Mouse (Mus musculus) v-Abl transformed pro-B cells (cell line): ENCODE measurements around the gene Myo1d.

Experiments used
- in situ Hi-C, 2 experiments: fragments of 400-800 bp; cut with MboI; formaldehyde crosslinking; loops; one replicate each; pipeline ENCODE4 v1.15.1; 2025; ENCODE audit not compliant: unreplicated experiment in 2 of 2

The Myo1d gene

GRCm38 (mm10) chr11:80515895-80516294 is 263.9 kb downstream of the Myo1d start:
- in situ Hi-C loops: no loop called here

DNA sequence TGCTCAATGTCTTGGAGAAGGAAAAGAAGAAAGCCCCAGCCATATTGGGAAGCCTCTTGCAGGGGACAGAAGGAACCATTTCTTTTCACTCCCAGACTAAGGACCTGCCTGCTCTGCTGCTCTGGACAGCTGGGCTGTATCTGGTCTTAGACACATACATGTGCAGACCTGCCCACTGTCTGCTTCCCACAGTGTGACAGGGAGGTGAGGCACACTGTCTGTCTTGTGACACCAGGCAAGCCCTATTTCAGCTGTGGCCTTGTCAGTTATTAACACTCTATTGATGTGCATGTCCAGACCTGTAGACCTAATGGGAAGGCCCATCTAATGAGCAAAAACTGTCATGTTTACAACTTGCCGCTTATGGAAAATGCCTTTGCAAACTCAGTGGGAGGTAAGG is 264.5 kb downstream of the Myo1d start:
- in situ Hi-C loops: no loop called here

- in situ Hi-C loops: no loop called here
These were observed 266.0 kb downstream of the Myo1d start for GRCm38 (mm10) chr11:80513796-80514195.

GRCm38 (mm10) chr11:80512313-80513056 is 267.3 kb downstream of the Myo1d start:
- in situ Hi-C loops: no loop called here

DNA sequence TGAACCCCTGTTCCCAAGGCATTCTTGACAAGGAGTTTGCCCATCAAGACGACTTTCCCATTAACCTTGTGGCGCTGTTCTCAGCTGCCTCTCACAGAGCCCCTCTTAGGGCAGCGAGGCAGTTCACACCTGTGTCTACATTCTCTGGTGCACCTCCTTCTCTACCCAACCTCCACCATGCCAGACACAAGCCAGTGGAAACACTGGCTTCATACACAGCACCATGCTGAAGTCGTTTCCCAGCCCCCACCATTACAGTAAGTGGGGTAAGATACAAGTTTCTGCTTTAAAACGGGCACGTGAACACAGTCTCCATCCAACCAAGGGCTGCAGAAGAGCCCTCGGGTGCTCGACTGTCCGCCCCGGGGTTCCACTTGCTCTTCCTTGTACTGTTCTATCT is 269.7 kb downstream of the Myo1d start:
- in situ Hi-C loops: no loop called here

DNA sequence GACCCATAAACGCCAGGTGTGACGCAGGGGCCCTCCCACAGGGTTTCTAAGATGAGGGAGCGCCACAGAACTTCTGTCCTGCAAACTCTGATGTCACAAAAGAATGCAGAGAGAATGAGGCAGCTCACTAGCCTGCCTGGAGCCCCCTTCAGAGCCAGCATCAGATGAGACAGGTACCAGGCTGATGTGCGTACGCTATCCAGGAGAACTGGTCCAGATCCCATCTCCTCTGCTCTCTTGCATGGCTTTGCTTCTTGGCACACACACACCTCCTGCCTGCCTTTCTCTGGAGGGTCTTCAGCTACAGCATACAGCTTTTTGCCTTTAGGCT is 270.7 kb downstream of the Myo1d start:
- in situ Hi-C loops: loop anchor here in 1 of 2 experiments (5.0 kb wide), 1 partner anchor 48 kb away; no protein-coding TSS in a partner anchor

DNA sequence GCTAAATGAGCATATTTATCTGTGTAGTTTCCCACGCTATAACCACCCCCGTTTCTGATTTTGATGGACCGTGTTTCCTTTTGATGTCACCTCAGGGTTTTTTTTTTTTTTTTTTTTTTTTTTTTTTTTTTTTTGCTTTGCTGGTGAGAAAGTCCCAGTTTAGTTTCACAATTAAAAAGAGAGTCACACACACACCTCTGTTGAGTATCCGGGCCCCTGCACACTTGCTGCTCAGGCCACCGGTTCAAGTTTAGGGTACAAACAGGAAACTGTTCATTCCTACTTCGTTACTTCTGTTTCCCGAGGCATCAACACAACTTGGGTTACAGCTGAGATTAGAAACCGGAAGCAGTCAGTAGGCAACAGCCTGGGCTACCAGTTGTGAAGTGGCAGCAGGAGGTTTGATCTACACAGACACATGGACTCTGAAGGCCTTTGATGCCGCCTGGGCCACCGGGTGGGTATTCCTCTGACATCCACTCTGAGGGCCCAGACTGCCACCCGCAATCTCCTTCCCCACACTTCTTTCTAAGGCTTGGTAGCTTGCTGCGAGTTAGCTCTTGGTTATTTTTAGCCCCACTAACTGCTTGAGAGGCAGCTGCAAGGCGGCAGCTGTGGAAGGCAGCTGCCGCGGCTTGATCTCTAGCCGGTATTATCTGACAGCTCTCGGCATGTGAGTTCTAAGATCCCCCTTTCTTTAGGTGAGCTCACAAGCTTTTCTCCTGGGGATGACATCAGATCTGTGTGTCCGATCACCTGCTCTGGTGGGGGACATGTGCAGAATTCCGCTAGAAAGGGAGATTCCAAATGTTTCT is 271.3 kb downstream of the Myo1d start:
- in situ Hi-C loops: loop anchor here in 1 of 2 experiments (5.0 kb wide), 1 partner anchor 49 kb away; no protein-coding TSS in a partner anchor

DNA sequence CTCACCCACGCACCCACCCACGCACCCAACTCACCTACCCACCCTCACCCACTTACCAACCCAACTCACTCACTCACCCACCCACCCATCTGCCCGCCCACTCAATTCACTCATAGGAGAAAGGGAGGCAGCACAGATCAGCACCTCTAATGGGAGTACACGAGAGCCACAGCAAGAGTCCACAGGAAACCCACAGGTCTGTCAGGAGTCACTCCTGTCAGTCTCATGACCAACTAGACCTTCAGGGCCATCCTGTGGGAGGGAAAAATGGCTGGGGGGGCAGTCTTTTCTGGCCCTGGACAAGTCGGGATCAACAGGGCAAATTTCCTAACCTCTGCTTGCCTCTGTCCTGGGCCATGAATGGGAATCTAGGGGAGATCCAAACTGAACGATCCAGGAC is 272.0 kb downstream of the Myo1d start:
- in situ Hi-C loops: loop anchor here in 1 of 2 experiments (5.0 kb wide), 1 partner anchor 50 kb away; no protein-coding TSS in a partner anchor

GRCm38 (mm10) chr11:80506483-80506882 is 273.3 kb downstream of the Myo1d start:
- in situ Hi-C loops: loop anchor here in 1 of 2 experiments (5.0 kb wide), 1 partner anchor 51 kb away; no protein-coding TSS in a partner anchor

DNA sequence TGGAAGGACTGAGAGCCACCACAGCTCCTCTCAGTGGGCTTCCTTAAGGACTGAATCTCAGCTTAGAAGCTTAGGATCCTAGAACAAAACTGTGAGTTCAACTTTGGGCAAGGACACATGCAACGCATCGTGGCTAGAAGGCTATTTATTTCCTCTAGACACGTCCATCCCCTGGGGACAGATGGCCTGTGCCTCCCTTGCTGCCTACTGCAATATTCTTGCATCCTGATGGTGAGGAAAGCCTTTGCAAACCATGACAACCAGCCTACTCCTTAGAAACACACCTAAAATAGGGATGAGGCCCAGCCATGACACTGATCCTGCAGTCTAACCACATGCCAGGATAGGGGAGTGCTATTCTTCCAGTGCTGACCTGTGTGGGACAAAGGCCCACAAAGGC is 274.2 kb downstream of the Myo1d start:
- in situ Hi-C loops: loop anchor here in 1 of 2 experiments (5.0 kb wide), 1 partner anchor 52 kb away; no protein-coding TSS in a partner anchor

DNA sequence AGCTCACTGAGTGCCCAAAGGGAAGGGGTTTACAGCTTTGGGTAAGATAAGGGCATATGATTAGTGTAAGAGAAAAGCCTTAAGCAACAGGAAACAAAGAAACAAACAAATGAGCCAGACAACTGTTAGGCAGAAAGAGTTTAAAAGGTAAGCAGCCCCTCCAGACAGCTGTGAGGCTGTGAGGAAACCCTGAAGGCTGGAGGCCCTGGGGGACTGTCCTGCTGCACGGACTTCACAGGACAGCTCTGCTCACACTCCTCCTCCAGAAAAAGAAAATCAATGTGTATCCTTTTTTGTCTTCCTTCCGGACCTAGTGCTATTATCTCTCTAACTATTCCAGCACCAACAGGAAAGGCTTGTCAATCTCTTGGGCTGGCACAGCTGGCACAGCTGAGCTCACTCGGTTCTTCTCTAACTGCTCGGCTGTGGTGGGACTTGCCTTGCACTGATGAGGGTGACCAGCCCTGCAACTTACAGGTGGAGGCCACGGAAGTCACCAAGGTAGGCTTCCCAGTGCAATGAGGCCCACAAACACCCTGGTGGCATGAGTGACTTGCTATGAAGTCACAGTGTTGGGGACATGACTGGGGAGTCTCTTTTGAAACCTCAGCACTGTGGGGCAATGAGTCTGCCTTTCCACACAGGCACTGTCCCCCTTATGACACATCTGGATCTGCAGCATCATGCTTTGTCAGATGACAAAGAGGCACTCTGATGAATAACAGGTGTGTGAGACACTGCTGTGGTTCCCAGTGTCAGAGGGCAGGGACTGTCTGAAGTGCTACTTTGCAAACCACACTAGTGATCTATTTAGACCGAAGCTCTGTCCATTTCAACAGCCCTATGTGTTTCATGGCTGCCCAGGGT is 275.1 kb downstream of the Myo1d start:
- in situ Hi-C loops: loop anchor here in 1 of 2 experiments (5.0 kb wide), 1 partner anchor 53 kb away; no protein-coding TSS in a partner anchor

DNA sequence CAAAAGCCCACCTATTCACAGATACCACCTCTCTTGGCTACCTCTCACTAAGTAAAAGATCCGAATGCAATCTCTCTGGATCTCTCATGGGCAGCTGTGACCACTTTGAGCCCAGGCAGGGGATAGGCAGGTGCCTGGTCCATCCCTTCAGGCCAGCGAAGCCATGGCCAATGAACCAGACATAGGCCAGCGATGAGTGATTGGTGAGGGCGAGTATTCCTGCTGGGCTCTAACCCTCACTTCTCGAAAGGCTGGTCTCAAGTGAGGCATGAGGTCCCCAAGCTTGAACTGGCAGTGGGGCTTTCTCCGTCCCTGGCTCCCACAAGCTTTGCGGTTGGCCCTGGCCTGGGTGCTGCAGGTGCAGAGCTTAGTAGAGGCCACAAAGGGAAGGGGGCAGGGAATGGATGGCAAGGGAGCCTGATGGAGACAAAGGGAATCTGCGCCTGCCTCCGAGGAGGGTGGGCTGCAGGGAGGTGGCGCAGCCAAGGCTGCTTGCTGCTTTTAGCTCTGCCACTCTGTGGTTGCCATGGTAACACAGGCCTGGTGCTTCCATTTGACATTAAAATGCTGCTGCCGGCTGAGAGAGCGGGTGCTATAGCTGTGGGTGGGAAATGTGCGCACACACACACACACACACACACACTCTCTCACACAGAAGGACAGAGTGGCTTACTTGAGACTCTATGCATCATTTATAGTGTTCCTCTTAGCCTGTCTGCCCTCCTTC is 275.9 kb downstream of the Myo1d start:
- in situ Hi-C loops: no loop called here

- in situ Hi-C loops: no loop called here
These were observed 276.5 kb downstream of the Myo1d start for GRCm38 (mm10) chr11:80503281-80503680.

- in situ Hi-C loops: no loop called here
These were observed 280.3 kb downstream of the Myo1d start for GRCm38 (mm10) chr11:80499550-80499952.

DNA sequence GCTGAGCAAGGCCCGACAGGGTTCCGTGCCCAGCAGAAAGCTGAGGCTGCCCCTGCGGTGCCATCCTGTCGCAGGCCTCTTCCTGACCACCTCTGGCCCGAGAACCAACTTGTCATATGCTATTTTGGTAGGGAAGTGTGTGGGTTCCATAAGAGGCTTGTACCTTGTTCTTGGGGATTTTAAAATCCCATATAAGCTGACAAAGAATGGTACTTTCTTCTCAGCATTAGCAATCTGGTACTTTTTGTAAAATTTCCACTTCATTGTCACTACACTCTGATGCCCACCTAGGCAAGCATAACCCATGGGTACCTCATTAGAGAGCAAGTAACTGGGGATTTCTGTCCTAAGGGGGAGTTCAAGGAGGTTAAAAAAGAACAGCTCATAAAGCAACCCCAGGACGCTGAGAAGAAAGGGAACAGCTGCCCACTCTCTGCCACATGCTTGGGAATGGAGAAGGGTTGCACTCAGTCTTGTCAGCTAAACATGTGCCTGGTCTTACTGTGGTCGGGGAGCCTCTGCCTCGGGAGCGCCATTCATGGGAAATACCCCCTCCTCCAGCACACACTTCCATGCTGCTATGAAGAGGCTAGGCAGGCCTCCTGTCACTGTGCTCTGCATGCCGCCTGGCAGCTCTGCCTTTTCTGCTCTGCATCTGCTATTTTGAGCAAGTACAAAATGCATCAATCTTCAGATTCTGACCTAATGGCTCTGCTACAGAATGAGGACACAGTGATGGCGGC is 281.3 kb downstream of the Myo1d start:
- in situ Hi-C loops: no loop called here

DNA sequence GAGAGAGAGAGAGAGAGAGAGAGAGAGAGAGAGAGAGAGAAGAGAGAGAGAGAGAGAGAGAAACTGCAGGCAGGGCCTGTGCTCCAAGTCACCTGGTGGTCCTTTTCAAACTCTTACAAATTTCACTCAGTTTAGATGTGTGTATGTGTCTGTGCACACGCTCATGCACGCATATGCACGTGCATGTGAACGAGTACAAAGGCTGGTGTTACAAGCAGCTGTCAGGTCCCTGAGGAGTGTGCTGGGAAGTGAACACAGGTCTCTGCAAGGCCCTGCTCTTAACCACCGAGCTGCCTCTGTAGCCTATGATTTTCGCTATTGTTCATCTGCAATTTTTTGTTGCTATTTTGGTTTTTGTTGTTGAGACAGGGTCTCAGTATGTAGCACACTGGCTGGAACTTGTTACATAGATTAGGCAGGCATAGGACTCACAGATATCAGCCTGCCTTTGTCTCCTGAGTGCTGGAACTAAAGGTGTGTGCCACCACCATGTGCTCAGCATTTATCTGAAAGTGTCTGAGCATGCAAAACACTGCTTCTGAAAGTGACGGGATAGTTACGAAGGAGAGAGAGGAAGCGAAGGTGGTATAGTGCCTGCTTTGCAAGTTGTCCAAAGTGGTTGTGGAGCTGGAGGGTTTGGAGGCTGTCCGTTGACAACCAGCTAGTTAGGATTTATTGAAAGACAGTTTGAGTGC is 282.5 kb downstream of the Myo1d start:
- in situ Hi-C loops: no loop called here

- in situ Hi-C loops: no loop called here
These were observed 283.2 kb downstream of the Myo1d start for GRCm38 (mm10) chr11:80496640-80497039.

- in situ Hi-C loops: no loop called here
These were observed 283.9 kb downstream of the Myo1d start for GRCm38 (mm10) chr11:80495972-80496371.

DNA sequence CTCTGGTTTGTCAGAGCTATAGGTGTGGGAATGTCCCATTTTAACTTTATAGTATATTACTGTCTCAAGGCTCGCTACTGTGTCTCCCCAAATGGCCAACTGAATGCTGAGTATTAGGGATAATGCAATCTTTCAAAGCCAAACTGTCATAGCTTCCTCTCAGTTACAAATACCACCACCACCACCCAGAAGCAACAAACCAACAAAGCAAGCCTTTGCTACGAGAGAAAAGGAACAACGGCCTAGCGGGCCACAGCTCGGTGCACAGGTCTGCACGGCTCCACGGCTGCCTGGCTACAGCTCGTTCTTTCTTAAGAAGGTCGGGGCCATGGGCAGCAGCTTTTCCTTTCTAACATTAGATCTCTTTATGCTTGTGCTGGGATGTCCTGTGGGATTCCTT is 285.0 kb downstream of the Myo1d start:
- in situ Hi-C loops: no loop called here
